Mouse (Mus musculus) splenic B cell, adult 2 months (primary cell): ENCODE measurements around the gene Dll3.
"Not testable (repeated sequence)": the region's sequence is repeated elsewhere in the genome, so short reads cannot be mapped to it uniquely, and the experiment has no call there.

ENCODE experiments used
- DNase-seq: peaks from one replicate; pipeline ENCODE4 v3.0.0-alpha.2; 2011; ENCODE audit warnings: low read depth, low spot score
- H3K27me3 ChIP-seq: 2 replicates; pipeline ENCODE4 v1.6.1; 2012; ENCODE audit warnings: mild to moderate bottlenecking, low read length, moderate library complexity, mixed read lengths; ENCODE audit not compliant: control insufficient read depth, poor library complexity, insufficient read depth, severe bottlenecking
- H3K36me3 ChIP-seq: 2 replicates; pipeline ENCODE4 v1.6.1; 2012; ENCODE audit warnings: mild to moderate bottlenecking, low read length, moderate library complexity, mixed read lengths; ENCODE audit not compliant: control insufficient read depth, poor library complexity, insufficient read depth, severe bottlenecking

Dll3 gene

DNA sequence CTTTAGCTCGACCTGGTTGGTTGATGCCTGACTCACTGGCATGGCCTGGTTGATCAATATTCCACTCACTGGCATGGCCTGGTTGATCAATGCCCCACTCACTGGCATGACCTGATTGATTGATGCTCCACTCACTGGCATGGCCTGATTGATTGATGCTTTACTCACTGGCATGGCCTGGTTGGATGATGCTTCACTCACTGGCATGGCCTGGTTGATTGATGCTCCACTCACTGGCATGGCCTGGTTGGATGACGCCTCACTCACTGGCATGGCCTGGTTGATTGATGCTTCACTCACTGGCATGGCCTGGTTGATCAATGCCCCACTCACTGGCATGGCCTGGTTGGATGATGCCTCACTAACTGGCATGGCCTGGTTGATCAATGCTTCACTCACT is 58.1 kb downstream of the Dll3 start:
- H3K36me3 ChIP-seq, H3K27me3 ChIP-seq, DNase-seq: not testable (repeated sequence)
